Mouse (Mus musculus): ENCODE data around the gene Hist1h2ba.

The Hist1h2ba gene

DNA sequence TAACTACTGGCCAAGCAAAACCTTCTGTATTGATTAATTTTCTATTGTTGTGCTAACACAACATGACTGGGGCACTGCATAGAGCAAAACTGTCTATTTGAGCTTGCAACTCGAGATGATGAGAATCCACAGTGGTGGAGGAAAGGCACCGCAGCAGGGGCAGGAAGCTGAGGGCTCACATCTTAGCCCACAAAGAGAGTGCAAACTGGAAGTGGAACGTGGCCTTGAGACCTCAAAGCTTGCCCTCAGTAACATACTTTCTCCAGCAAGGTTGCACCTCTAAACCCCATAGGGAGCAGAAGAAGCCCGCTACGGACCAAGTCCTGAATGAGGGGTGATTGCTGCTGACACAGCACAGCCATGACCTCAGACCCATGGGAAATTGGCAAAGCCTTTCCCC lies 23.8 kb downstream of the Hist1h2ba start:
- no peak for DNase-seq (ENCODE audit: low read depth in 2 of 2, low spot score in 2 of 2)

DNA sequence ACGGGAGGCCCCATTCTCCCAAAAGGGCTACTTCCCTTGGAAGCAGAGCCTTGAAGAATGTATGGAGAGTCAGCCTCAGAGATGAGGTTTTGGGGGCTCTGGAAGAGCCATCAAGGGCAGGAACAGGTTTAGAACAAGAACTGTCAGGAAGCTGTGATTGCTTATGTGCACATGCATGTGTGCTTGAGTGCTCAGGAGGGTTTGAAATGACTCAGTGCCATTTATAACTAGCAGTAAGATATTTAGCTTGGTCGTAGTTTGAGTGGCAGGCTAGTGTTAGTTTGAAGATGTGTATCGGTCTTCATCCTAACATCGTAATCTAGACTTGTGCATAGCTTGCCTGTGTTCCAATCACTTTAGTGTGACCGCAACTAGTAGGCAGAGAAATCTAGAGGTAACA lies 27.1 kb downstream of the Hist1h2ba start:
- DNase-seq (ENCODE audit: low read depth in 2 of 2, low spot score in 2 of 2): no peak

DNA sequence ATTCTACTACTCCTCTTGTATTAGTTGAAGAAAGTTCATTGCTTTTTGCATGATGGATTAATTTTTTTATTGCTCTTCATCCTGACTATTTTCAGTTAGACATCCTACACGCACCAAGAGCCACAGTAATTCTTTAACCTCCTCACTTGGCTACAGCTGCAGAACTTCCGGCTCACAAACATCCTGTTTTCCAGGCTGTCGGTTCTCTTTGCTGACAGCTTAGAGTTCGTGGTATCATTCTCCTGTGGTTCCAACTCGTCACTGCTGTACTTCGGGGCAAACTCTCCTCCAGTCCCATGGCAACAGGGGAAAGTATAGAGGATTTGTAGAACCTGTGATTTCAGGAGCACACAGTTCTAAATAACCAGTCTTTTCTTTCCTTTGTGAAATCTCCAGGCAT lies 35.7 kb downstream of the Hist1h2ba start:
- DNase-seq (ENCODE audit: low read depth in 2 of 2, low spot score in 2 of 2): peak in 1 of 2 experiments; percentile 1

DNA sequence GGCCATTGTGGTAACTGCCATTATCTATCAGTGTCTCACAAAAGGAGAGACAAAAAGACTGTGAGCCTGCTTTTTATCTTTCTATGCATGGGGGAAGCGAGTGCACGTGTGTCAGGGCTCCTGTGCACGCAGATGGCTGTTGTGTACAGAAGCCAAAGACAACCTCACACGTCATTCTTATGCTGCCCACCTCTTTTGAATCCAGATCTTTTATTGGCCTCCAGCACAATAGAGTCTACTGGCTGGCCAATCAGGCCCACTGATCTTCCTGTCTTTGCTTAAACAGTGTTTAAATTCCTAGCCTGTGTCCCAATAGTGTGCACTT lies 40.7 kb downstream of the Hist1h2ba start:
- no peak for DNase-seq (ENCODE audit: low read depth in 2 of 2, low spot score in 2 of 2)

DNA sequence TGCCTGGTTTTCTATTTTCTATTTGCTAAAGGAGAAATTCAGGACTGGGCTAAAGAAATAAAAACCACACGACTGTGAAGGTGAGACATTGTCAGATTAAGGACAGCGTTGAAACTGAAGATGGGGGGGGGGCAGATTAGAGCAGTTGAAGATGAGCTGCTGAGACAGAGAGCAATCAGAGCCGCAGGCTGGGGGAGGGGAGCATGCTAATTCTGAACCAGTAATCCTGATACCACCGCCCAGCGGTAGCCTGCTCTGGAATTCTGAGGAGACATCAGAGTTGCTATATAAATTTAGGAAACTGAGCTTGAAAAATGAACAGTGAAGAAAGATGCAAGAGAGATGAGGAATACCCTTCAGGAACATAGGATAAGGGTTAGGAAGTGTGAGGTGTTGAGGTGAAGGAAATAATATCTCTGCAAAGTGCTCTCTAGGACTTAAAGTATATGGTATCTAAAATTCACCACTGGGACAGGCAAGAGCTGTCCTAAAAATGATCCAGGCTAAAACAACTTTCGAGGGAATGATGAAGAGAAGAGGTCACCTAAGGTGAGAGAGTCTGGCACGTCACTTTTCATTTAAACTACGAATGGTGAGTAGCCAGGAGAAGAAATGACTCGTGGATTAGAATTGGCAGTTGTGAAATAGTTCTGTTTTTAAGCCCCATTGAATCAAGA lies 41.2 kb downstream of the Hist1h2ba start:
- no peak for DNase-seq (ENCODE audit: low read depth in 2 of 2, low spot score in 2 of 2)

- no peak for DNase-seq (ENCODE audit: low read depth in 2 of 2, low spot score in 2 of 2)
These were observed 44.8 kb downstream of the Hist1h2ba start for GRCm38 (mm10) chr13:23889011-23889605.

GRCm38 (mm10) chr13:23887026-23887725 lies 46.8 kb downstream of the Hist1h2ba start:
- no peak for DNase-seq (ENCODE audit: low read depth in 2 of 2, low spot score in 2 of 2)

DNA sequence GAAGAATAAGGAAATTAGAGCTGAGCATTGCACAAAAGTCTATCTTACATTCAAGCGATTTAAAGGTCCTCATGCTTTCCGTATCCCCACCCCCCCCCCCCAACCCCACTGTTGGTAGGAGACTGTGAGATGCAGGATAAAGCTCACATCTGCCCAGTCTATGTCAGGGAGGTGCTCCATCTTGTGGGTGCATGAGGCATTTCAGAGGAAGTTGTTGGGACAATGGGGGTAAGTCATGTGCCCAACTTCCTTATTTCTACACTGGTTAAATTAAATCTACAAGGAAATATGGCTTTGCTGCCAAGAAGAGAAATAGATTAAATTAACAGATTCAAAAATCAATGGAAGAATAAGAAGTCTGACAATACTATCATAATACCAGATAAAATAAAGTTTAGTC lies 48.4 kb downstream of the Hist1h2ba start:
- no peak for DNase-seq (ENCODE audit: low read depth in 2 of 2, low spot score in 2 of 2)

All from CD8-positive naive resting alpha-beta T cell, adult 2 months (primary cell).